ENCODE assay signal across 10 mouse cellular contexts in the genomic region with DNA sequence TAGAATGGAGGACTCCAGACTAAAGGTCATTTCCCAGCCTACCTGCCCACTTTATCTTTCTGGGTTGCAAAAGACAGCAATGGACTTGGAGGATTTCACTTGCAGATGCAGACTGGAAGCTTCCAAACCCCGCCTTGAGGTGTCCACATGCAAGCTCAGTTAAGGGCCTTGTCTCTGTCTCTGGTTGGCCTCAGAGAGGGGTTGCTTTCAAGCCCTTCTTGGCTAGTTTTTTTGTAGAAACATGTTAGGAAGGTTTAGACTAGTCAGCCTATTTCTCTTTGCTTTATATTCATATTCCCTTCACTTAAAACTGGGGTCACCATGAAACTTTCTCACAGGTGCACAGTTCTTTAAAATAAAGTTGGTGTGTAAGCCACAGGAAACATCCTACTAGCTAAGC. TPM values are rescaled to one million over a fixed set of nuclear protein-coding genes. Genes with fewer than 3 reads are reported as not detected.
A peak's percentile ranks its signal among the peaks of the same experiment; 100 is the strongest.
DNase-seq lines count a peak whose midpoint lies in the region; ATAC-seq and TF ChIP-seq lines count a peak whose summit lies in the region.
"Had no signal": no experiment of that assay in that cellular context is flagged by ENCODE, and none has a peak within 500 bp of the region (broad histone marks: within the 10 kb centered on the region; RNA-seq: fewer than 3 reads in every experiment).

A gene (minus strand): TSS at position 101 of the 400 bp plus-strand sequence.

- WGBS in neural tube, embryonic 11.5 days = 45% methylated on average over 1 of the region's 1 CpGs
- 74% methylated on average over 1 of the region's 1 CpGs for WGBS in forebrain, postnatal 0 days
- 28% methylated on average over 1 of the region's 1 CpGs for WGBS in liver, embryonic 14.5 days (ENCODE audit: insufficient replicate concordance)

- H3K4me1 ChIP-seq in neural tube, embryonic 11.5 days (ENCODE audit: control insufficient read depth, insufficient read depth, low read length) = no peaks in the 10 kb centered on the region
- no peaks in the 10 kb centered on the region for H3K4me1 ChIP-seq in forebrain, postnatal 0 days (ENCODE audit: insufficient read depth)
- no peaks in the 10 kb centered on the region for H3K4me1 ChIP-seq in liver, embryonic 14.5 days (replicated peaks; ENCODE audit: control insufficient read depth in 2 of 2, insufficient read depth in 2 of 2, low read length in 1 of 2)

- no peak for DNase-seq in neural tube, embryonic 11.5 days (ENCODE audit: low spot score)
- no peak for DNase-seq in neural tube, embryonic 10.5 days (ENCODE audit: extremely low spot score, low spot score)
- no peak for DNase-seq in forebrain, postnatal 0 days
- no peak for DNase-seq in liver, embryonic 14.5 days (ENCODE audit: low read depth in 3 of 3, low spot score in 3 of 3)
- no peak for DNase-seq in cerebellum, adult 11-12 months
- DNase-seq in cerebellum, adult 11 months = no peak

- H3K27me3 ChIP-seq in neural tube, embryonic 11.5 days (ENCODE audit: control insufficient read depth, insufficient read depth, low read length) = no peaks in the 10 kb centered on the region
- H3K27me3 ChIP-seq in forebrain, postnatal 0 days (ENCODE audit: insufficient read depth, low read length) = no peaks in the 10 kb centered on the region; the same call in 1 of the 2 replicates
- H3K27me3 ChIP-seq in liver, embryonic 14.5 days (ENCODE audit: control insufficient read depth, insufficient read depth, low read length) = no peaks in the 10 kb centered on the region

- no peak within 1 kb of the TSS for H3K27ac ChIP-seq in neural tube, embryonic 11.5 days (ENCODE audit: low read depth, low read length)
- H3K27ac ChIP-seq in forebrain, postnatal 0 days (ENCODE audit: low read depth, low read length) = no peak within 1 kb of the TSS
- no peak within 1 kb of the TSS for H3K27ac ChIP-seq in liver, embryonic 14.5 days

- H3K9ac ChIP-seq in neural tube, embryonic 11.5 days (ENCODE audit: low read length) = peak within 1 kb of the TSS; percentile 46
- H3K9ac ChIP-seq in forebrain, postnatal 0 days = peak within 1 kb of the TSS; percentile 54
- H3K9ac ChIP-seq in liver, embryonic 14.5 days (replicated peaks) = no peak within 1 kb of the TSS

- peak within 1 kb of the TSS; percentile 37 for H3K4me3 ChIP-seq in neural tube, embryonic 11.5 days (ENCODE audit: low read depth, low read length)
- peak within 1 kb of the TSS; percentile 46 for H3K4me3 ChIP-seq in forebrain, postnatal 0 days (ENCODE audit: low read depth, low read length)
- H3K4me3 ChIP-seq in liver, embryonic 14.5 days (ENCODE audit: insufficient read depth in 1 of 2, low read depth in 2 of 2, low read length in 2 of 2) = no peak within 1 kb of the TSS

- no peaks in the 10 kb centered on the region for H3K9me3 ChIP-seq in neural tube, embryonic 11.5 days (ENCODE audit: control insufficient read depth, low read length)
- no peaks in the 10 kb centered on the region for H3K9me3 ChIP-seq in forebrain, postnatal 0 days (ENCODE audit: low read length)
- H3K9me3 ChIP-seq in liver, embryonic 14.5 days (ENCODE audit: control insufficient read depth, low read length) = no peaks in the 10 kb centered on the region

- H3K4me2 ChIP-seq in neural tube, embryonic 11.5 days (ENCODE audit: low read depth) = peak within 1 kb of the TSS; percentile 64
- H3K4me2 ChIP-seq in forebrain, postnatal 0 days (ENCODE audit: low read depth) = peak within 1 kb of the TSS; percentile 92
- H3K4me2 ChIP-seq in liver, embryonic 14.5 days (ENCODE audit: low read depth) = peak within 1 kb of the TSS; percentile 16; the same call in 1 of the 2 replicates

- no peaks in the 10 kb centered on the region for H3K36me3 ChIP-seq in neural tube, embryonic 11.5 days (ENCODE audit: control insufficient read depth, insufficient read depth, low read length)
- no peaks in the 10 kb centered on the region for H3K36me3 ChIP-seq in forebrain, postnatal 0 days (ENCODE audit: insufficient read depth)
- no peaks in the 10 kb centered on the region for H3K36me3 ChIP-seq in liver, embryonic 14.5 days (replicated peaks; ENCODE audit: control insufficient read depth, insufficient read depth, low read depth)

- no peak for TF ChIP-seq CTCF in forebrain, postnatal 0 days (IDR thresholded peaks at IDR 0.05; ENCODE audit: low read depth)
- no peak for TF ChIP-seq CTCF in liver, embryonic 14.5 days (IDR thresholded peaks at IDR 0.05; ENCODE audit: low read depth)

- TF ChIP-seq EP300 in liver, embryonic 14.5 days (IDR thresholded peaks at IDR 0.05; ENCODE audit: low read depth) = no peak

- ATAC-seq in neural tube, embryonic 11.5 days (ENCODE audit: insufficient read depth, low FRiP score, low TSS enrichment) = peak; percentile 31; the same call in 1 of the 2 replicates
- no peak for ATAC-seq in forebrain, postnatal 0 days
- ATAC-seq in liver, embryonic 14.5 days (ENCODE audit: insufficient read depth) = no peak
- no peak for ATAC-seq in megakaryocyte-erythroid progenitor cell, adult 5-6 weeks (replicated peaks; ENCODE audit: low FRiP score, low TSS enrichment, poor library complexity, severe bottlenecking)
- ATAC-seq: inflammation-experienced regulatory T-cells, adult 6 months had no signal

RNA-seq across cellular contexts. Expression of the gene that starts here (rescaled TPM):
- 4.2 and 5.5 TPM in 2 replicates for polyA plus RNA-seq in neural tube, embryonic 11.5 days (2014; fragmentation: Nextera tagmentation; extraction: Ambion mirVana)
- 2.6 and 3.7 TPM in 2 replicates for total RNA-seq in forebrain, postnatal 0 days (2014; rRNA removed)
- 1.2 and 1.9 TPM in 2 replicates for polyA plus RNA-seq in forebrain, postnatal 0 days (2015; fragmentation: Nextera tagmentation; extraction: Ambion mirVana)
- polyA plus RNA-seq in liver, embryonic 14.5 days (2012; rRNA removed) = 0.01 and 0.02 TPM in 2 replicates
- polyA plus RNA-seq in liver, embryonic 14.5 days (2014; fragmentation: Nextera tagmentation; extraction: Ambion mirVana) = 0.01 TPM in 1 of 2 replicates, not detected in the other
- total RNA-seq in megakaryocyte-erythroid progenitor cell, adult 5-6 weeks (2014; fragmentation: Nextera tagmentation) = not detected in 2 replicates
- total RNA-seq in megakaryocyte-erythroid progenitor cell, adult 5-6 weeks (2017) = not detected in 2 replicates
- total RNA-seq: megakaryocyte progenitor cell, adult 5-6 weeks had no signal
- polyA plus RNA-seq: inflammation-experienced regulatory T-cells, adult 6 months; spleen, adult 2 months had no signal

Comparison
In these comparisons a context has a peak if more than half of its experiments do, and no peak if none do; other contexts are left out.
1. H3K4me2 ChIP-seq: peak in every context shown above with its lines; median percentile 92 in forebrain, postnatal 0 days; 64 in neural tube, embryonic 11.5 days; 16 in liver, embryonic 14.5 days.
2. H3K4me3 ChIP-seq: peak in neural tube, embryonic 11.5 days (single experiment) and forebrain, postnatal 0 days (single experiment); none in liver, embryonic 14.5 days (0 of 2).